Mouse (Mus musculus) granulocyte monocyte progenitor cell, adult 5-6 weeks (primary cell): Measurements from ENCODE around the gene Thap4. TPM values are rescaled to one million over a fixed set of nuclear protein-coding genes. Genes with fewer than 3 reads are reported as not detected.

Experiments used
- ATAC-seq: replicated peaks from 2 replicates; pipeline ENCODE4 v1.8.0; 2016; ENCODE audit warnings: mild to moderate bottlenecking, moderate TSS enrichment, inconsistent platforms; ENCODE audit not compliant: poor library complexity, severe bottlenecking
- total RNA-seq, 2 experiments: library from RNA; stranded (forward) in 1 of 2; stranded (reverse) in 1 of 2; fragments of 200-712, 200-1000 nt in 1 of 2; fragments of >200 nt in 1 of 2; fragmentation: Nextera tagmentation in 1 of 2; gene quantifications; 2 replicates each; pipeline ENCODE4 v1.2.3; 2014 to 2017

The Thap4 gene
- total RNA-seq, 2 experiments from 2014 or later = 16.7 to 30.8 TPM

- peak; percentile 70 for ATAC-seq
Measured at GRCm38 (mm10) chr1:93748539-93748938, 6.1 kb downstream of the Thap4 start.

DNA sequence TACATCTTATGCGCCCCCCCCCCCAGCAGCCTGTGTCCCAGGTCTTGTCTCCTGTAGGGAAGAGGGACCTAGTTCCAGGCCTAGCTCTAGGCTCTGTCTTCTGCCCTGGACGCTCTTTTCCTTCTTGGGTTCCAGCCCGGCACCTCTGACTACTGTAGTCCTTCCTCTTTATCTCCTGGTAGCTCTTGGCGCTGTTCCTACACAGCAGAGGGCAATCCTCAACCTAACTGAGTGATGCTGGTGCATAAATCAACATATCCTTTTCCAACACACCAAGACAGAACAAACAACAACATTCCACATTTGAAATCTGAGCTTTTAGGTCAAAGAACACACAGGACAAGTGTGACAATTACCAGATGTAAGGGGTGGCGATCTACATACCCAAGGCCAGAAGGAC is 8.5 kb downstream of the Thap4 start:
- ATAC-seq = no peak

GRCm38 (mm10) chr1:93742910-93743309 is 11.8 kb downstream of the Thap4 start:
- ATAC-seq = no peak

DNA sequence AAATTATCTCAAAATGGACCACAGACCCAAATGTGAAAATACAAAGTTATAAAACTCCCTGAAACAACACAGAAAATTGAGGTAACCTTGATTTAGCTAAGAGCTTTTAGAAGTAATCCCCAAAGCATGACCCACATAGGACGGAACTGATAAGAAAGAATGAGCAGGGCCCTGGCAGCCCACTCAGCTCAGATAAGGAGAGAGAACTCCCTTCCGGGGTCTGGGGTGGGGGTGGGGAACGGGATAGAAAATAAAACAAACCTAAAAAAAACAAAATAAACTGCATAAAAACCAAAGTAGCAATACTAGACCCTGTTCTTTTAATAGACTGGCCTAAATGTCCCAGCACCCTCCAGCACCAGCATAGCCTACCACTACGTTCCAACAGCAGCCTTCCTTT is 12.7 kb downstream of the Thap4 start:
- ATAC-seq = no peak

GRCm38 (mm10) chr1:93740671-93741070 is 14.0 kb downstream of the Thap4 start:
- ATAC-seq = no peak

DNA sequence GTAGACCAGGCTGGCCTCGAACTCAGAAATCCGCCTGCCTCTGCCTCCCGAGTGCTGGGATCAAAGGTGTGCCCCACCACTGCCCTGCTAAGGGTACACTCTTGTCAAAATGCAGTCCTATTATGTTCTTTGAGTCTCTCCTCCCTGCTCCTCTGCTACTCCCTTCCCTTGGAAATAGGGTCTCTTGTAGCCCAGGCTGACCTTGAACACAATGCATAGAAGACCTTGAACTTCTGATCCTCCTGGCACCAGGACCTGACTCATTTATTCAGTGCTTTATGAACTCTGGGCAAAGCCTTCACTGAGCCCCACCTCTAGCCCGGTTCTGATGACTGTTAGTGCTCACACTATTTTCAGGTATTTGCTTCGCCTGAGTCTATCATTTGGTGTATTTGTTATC is 17.0 kb downstream of the Thap4 start:
- ATAC-seq = no peak

GRCm38 (mm10) chr1:93735859-93736258 is 18.8 kb downstream of the Thap4 start:
- no peak for ATAC-seq

DNA sequence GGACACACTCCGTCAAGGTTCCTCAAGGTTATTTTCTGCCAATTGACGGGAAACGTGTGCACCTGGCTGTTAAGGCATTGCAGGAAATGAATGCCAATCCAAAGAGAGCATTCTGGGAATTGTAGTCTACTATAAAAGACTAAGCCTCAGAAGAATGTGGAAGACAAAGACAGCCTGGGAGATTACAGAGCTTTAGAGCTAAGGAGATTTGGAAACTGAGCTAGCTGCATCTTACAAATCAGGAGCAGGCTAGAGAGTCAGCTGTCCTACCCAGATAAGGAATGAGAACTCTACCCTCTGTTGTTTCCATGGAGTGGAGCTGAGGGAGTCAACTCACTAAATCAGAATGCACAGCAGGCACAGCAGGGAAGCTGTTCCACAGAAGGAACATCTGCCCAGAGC is 22.8 kb downstream of the Thap4 start:
- no peak for ATAC-seq

- no peak for ATAC-seq
Measured at GRCm38 (mm10) chr1:93731103-93731502, 23.6 kb downstream of the Thap4 start.

- ATAC-seq = peak; percentile 90
Measured at GRCm38 (mm10) chr1:93726974-93727373, 27.7 kb downstream of the Thap4 start.

DNA sequence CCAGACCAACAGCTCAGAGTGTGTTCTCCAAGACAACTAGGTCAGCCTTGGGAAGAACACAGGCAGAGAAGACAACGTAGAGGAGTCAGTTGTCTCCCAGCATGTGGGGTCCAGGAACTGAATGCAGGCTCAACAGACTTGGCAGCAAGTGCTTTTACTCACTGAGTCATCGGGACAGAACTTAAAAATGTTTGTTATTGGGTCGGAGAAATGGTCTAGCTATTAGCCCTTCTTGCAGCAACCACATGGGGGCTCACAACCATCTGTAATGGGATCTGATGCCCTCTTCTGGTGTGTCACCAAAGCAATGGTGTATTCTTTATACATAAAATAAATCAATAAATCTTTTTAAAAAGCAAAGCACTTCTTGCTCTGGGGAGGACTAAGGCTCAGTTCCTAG is 28.5 kb downstream of the Thap4 start:
- ATAC-seq = no peak

GRCm38 (mm10) chr1:93725665-93726064 is 29.0 kb downstream of the Thap4 start:
- no peak for ATAC-seq

GRCm38 (mm10) chr1:93724623-93725022 is 30.0 kb downstream of the Thap4 start:
- ATAC-seq = no peak

- ATAC-seq = no peak
Measured at GRCm38 (mm10) chr1:93721557-93721956, 33.1 kb downstream of the Thap4 start.

DNA sequence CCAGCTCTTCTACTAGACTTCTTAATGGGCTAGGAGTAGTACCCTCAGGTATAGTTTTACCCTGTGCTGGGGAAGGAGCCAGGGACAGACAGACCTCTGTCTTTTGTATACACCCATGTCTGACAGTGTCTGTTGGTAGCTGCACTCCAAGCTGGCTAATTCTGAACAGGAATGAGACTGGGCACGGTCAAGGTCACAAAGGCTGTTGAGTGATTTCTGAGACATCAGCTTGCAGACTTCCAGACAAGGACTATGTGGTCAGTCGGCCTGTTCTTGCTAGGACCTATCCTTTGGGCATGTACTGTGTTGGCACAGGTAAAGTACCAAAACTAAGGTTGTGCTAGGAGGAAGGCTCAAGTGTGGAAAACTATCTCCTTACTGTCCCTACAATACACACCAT is 38.5 kb downstream of the Thap4 start:
- no peak for ATAC-seq

GRCm38 (mm10) chr1:93705389-93705788 is 49.3 kb downstream of the Thap4 start:
- no peak for ATAC-seq

DNA sequence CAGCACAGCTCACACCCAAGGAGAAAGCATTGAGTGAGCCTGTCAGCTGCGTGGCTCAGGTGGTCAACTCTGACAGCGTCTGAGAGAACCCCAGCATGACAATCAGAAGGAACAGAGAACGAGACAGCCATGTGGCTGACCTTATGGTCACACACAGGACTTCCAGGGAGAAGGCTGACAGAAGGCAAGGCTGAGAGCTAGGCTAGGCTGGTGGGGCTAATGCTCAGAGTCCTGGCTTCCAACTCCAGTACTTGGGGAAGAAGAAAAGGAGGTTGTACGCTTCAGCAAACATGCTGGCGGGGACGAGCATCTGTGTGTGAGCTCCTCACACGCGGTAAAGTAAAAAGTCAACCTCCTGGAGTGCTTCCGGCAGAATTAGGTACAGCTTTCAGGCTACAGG is 50.3 kb downstream of the Thap4 start:
- ATAC-seq = no peak

- ATAC-seq = no peak
Measured at GRCm38 (mm10) chr1:93703472-93704048, 51.1 kb downstream of the Thap4 start.

- no peak for ATAC-seq
Measured at GRCm38 (mm10) chr1:93702106-93702505, 52.6 kb downstream of the Thap4 start.

DNA sequence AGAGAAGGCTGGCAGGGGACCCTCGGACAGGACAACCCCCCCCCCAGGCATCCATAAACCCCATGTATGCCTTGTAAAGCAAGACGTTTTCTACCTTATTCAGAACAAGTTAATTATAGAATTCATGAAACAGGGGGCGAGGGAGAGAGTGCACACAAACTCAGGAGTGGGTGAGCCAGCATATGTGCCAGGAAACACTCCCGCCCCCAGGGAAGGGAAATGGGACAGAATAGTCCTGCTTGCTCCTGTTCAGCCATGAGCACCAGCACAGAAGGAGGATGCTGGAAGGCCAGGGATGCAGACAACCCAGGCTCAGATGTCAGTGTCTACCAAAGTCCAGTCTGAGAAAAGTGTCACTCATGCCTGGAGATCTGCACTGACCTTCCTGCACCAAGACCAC is 55.5 kb downstream of the Thap4 start:
- ATAC-seq = no peak

DNA sequence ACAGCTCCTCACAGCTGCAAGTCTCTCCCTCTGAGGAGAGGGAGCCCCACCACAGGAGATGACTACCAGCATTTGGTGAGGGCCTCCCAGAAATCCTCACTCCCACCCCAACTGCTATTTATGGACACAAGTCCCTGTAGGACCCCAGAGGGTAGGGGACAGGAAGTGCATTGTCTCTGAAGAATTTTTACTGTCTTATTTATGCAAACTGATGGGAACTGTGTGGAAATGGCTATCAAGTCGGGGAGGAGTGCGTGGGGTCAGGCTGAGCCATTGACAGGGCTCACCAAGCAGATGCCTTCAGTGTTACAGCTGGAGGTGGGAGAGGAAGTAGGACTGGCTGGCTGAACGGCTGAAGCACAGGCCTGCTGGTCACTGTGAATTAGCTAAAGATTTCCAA is 57.3 kb downstream of the Thap4 start:
- 0 out of 2 replicates have a peak, but pooled peaks have one; percentile 12 for ATAC-seq

- no peak for ATAC-seq
Measured at GRCm38 (mm10) chr1:93694966-93695365, 59.7 kb downstream of the Thap4 start.

DNA sequence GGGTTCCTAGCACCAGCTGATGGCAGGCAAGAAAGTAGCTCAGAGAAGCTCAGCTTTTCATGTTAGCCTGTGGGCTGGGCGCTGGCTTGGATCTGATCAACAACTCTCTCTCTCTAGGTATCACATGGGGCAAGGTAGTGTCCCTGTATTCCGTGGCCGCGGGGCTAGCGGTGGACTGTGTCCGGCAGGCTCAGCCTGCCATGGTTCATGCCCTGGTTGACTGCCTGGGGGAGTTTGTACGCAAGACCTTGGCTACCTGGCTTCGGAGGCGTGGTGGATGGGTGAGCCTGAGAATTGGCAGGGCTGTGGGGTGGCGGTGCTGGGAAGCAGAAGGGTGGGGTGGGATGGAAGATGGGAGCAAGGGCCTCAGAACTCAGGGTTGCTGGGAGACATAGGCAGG is 60.7 kb downstream of the Thap4 start:
- no peak for ATAC-seq
